Mouse (Mus musculus): ENCODE data around the gene Slc12a6.

GRCm38 (mm10) chr2:112298221-112298620 lies 32.6 kb downstream of the Slc12a6 start:
- no peak for TF ChIP-seq POLR2A (IDR thresholded peaks at IDR 0.05; ENCODE audit: borderline replicate concordance, low read depth, low read length)
- TF ChIP-seq CTCF (IDR thresholded peaks at IDR 0.05; ENCODE audit: low read depth, low read length) = no peak

Measured in bone marrow macrophage, adult 2 months (primary cell).